Mouse (Mus musculus): Measurements from ENCODE around the gene Pga5.

The Pga5 gene

GRCm38 (mm10) chr19:10703470-10703869, 25.6 kb upstream of the Pga5 start:
- DNase-seq (ENCODE audit: extremely low spot score): no peak

- no peak for DNase-seq (ENCODE audit: extremely low spot score)
Observed at GRCm38 (mm10) chr19:10702125-10702524, 24.3 kb upstream of the Pga5 start.

GRCm38 (mm10) chr19:10701013-10701726, 23.3 kb upstream of the Pga5 start:
- DNase-seq (ENCODE audit: extremely low spot score): no peak

GRCm38 (mm10) chr19:10699851-10700250, 22.0 kb upstream of the Pga5 start:
- DNase-seq (ENCODE audit: extremely low spot score): no peak

GRCm38 (mm10) chr19:10698131-10698991, 20.5 kb upstream of the Pga5 start:
- DNase-seq (ENCODE audit: extremely low spot score): no peak

GRCm38 (mm10) chr19:10695801-10696200, 17.9 kb upstream of the Pga5 start:
- DNase-seq (ENCODE audit: extremely low spot score): no peak

- no peak for DNase-seq (ENCODE audit: extremely low spot score)
Observed at GRCm38 (mm10) chr19:10693926-10694682, 16.2 kb upstream of the Pga5 start.

GRCm38 (mm10) chr19:10692361-10692760, 14.5 kb upstream of the Pga5 start:
- no peak for DNase-seq (ENCODE audit: extremely low spot score)

- DNase-seq (ENCODE audit: extremely low spot score): no peak
Observed at GRCm38 (mm10) chr19:10691660-10692059, 13.8 kb upstream of the Pga5 start.

GRCm38 (mm10) chr19:10691121-10691520, 13.2 kb upstream of the Pga5 start:
- DNase-seq (ENCODE audit: extremely low spot score): no peak

- no peak for DNase-seq (ENCODE audit: extremely low spot score)
Observed at GRCm38 (mm10) chr19:10690336-10690735, 12.5 kb upstream of the Pga5 start.

GRCm38 (mm10) chr19:10689470-10690166, 11.7 kb upstream of the Pga5 start:
- DNase-seq (ENCODE audit: extremely low spot score): no peak

- DNase-seq (ENCODE audit: extremely low spot score): peak; percentile 97
Observed at GRCm38 (mm10) chr19:10688537-10689352, 10.9 kb upstream of the Pga5 start, which contains the start of gene Vps37c. Gene Vps37c, plus strand, starts transcription at chr19:10688735.

GRCm38 (mm10) chr19:10685727-10686126, 7.9 kb upstream of the Pga5 start:
- no peak for DNase-seq (ENCODE audit: extremely low spot score)

- DNase-seq (ENCODE audit: extremely low spot score): no peak
Observed at GRCm38 (mm10) chr19:10685081-10685480, 7.2 kb upstream of the Pga5 start.

- DNase-seq (ENCODE audit: extremely low spot score): no peak
Observed at GRCm38 (mm10) chr19:10681571-10681970, 3.7 kb upstream of the Pga5 start.

GRCm38 (mm10) chr19:10678772-10679067, 849 bp upstream of the Pga5 start:
- DNase-seq (ENCODE audit: extremely low spot score): no peak

- DNase-seq (ENCODE audit: extremely low spot score): no peak
Observed at GRCm38 (mm10) chr19:10676656-10677055, 1.2 kb downstream of the Pga5 start.

GRCm38 (mm10) chr19:10673275-10673674, 4.6 kb downstream of the Pga5 start:
- no peak for DNase-seq (ENCODE audit: extremely low spot score)

GRCm38 (mm10) chr19:10671854-10672417, 5.9 kb downstream of the Pga5 start:
- no peak for DNase-seq (ENCODE audit: extremely low spot score)

GRCm38 (mm10) chr19:10671319-10671718, 6.6 kb downstream of the Pga5 start:
- DNase-seq (ENCODE audit: extremely low spot score): no peak

Data from embryo, embryonic 9.5 days (tissue).